Mouse (Mus musculus) midbrain, embryonic 12.5 days (tissue): ENCODE results near the gene Mfng. TPM values are rescaled to one million over a fixed set of nuclear protein-coding genes. Genes with fewer than 3 reads are reported as not detected.

ENCODE experiments used
- ATAC-seq: fragments of 200-750 bp; cut with Nextera tagmentation; 2 replicates; pipeline ENCODE4 v1.8.0; 2017; ENCODE audit warnings: low read depth, moderate TSS enrichment, moderate library complexity; ENCODE audit not compliant: low FRiP score
- H3K27ac ChIP-seq: fragments of 300-500 bp; sonication (generic); replicated peaks from 2 replicates; pipeline ENCODE4 v1.5.1; 2016; ENCODE audit warnings: mild to moderate bottlenecking
- H3K27me3 ChIP-seq: fragments of 300-500 bp; sonication (generic); 2 replicates; pipeline ENCODE4 v1.6.1; 2016; ENCODE audit warnings: mild to moderate bottlenecking
- H3K36me3 ChIP-seq: fragments of 300-500 bp; sonication (generic); 2 replicates; pipeline ENCODE4 v1.6.1; 2016
- H3K4me1 ChIP-seq: fragments of 300-500 bp; sonication (generic); 2 replicates; pipeline ENCODE4 v1.6.1; 2016
- H3K4me2 ChIP-seq: fragments of 300-500 bp; sonication (generic); replicated peaks from 2 replicates; pipeline ENCODE4 v1.6.1; 2016; ENCODE audit warnings: mild to moderate bottlenecking, moderate library complexity
- H3K4me3 ChIP-seq: fragments of 300-500 bp; sonication (generic); 2 replicates; pipeline ENCODE4 v1.5.1; 2016; ENCODE audit warnings: mild to moderate bottlenecking
- H3K9ac ChIP-seq: fragments of 300-500 bp; sonication (generic); replicated peaks from 2 replicates; pipeline ENCODE4 v1.6.1; 2016; ENCODE audit warnings: mild to moderate bottlenecking, moderate library complexity
- H3K9me3 ChIP-seq: fragments of 300-500 bp; sonication (generic); 2 replicates; pipeline ENCODE4 v1.6.1; 2016; ENCODE audit warnings: mild to moderate bottlenecking
- WGBS: fragments of 180-500 bp; shearing (Covaris S2); methylation state at CpG from one replicate; pipeline ENCODE4 v1.1.7; 2016; 5-methylcytosine and 5-hydroxymethylcytosine counted together
- polyA plus RNA-seq: library from polyadenylated mRNA; unstranded; fragments of >200 nt; fragmentation: Nextera tagmentation; extraction: Ambion mirVana; gene quantifications from 2 replicates; pipeline ENCODE4 v1.2.1, GENCODE M21; 2016

The Mfng gene
- polyA plus RNA-seq = 119 and 137 TPM in 2 replicates

GRCm38 (mm10) chr15:78773290-78773729 lies at the start of gene Mfng:
Gene Mfng, minus strand, starts transcription at chr15:78773475.
- Histone ChIP-seq H3K4me1 (peaks cover 65% of the 10 kb centered on the region), H3K9me3 (no peaks in the 10 kb centered on the region), H3K27ac (peak within 1 kb of the TSS; percentile 100), H3K9ac (peak within 1 kb of the TSS; percentile 75), H3K4me3 (peak within 1 kb of the TSS; percentile 51), H3K4me2 (peak within 1 kb of the TSS; percentile 74), H3K27me3 (no peaks in the 10 kb centered on the region), H3K36me3 (0 out of 2 replicates have a peak, but pooled peaks cover 6% of the 10 kb centered on the region)
- WGBS = 2% methylated on average over 8 of the region's 11 CpGs
- peak; percentile 74 for ATAC-seq

GRCm38 (mm10) chr15:78816074-78816391 lies 42.8 kb upstream of the Mfng start:
- Histone ChIP-seq H3K36me3 (no peaks in the 10 kb centered on the region), H3K9me3 (no peaks in the 10 kb centered on the region), H3K9ac (no peak overlapping the region), H3K4me1 (no peaks in the 10 kb centered on the region), H3K4me2 (no peak overlapping the region), H3K27me3 (peaks cover 5% of the 10 kb centered on the region), H3K4me3 (no peak overlapping the region), H3K27ac (no peak overlapping the region)
- 76% methylated on average over 6 of the region's 6 CpGs for WGBS
- no peak for ATAC-seq

DNA sequence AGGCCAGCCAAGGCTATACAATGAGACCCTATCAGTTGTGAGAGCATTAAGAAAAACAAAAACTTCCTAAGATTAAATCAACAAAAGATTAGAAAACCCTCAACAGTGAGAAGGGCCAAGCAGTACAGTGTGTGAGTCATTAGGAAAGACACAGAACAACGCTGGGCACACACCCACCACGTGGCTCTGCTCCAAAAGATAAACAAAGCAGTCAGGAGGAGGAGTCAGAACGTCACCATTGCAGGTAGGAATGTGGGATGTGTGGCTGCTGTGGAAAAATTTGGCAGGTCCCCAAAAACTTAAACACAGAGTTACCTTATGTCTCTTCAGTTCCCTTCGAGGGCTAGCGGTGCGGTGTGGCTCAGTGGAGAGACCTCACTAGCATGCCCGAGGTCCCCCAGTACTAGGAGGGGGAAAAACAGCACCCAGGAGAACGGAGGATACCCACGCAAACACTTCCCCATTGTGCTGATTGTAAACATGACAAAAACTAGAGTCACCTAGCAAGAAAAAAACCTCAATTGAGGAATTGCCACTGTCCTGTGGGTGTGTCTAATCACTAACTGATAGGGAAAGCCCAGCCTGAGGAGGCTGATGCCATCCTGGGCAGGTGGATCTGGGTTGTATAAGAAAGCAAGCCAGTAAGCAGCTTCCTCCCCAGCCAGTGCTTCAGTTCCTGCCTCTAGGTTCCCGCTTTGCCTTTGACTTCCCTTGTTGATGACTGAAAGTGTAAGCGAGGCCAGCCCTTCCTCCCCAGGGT lies 42.2 kb upstream of the Mfng start:
- Histone ChIP-seq H3K9me3 (no peaks in the 10 kb centered on the region), H3K4me1 (no peaks in the 10 kb centered on the region), H3K27ac (no peak overlapping the region), H3K27me3 (peaks cover 4% of the 10 kb centered on the region), H3K4me2 (no peak overlapping the region), H3K9ac (no peak overlapping the region), H3K36me3 (no peaks in the 10 kb centered on the region), H3K4me3 (no peak overlapping the region)
- ATAC-seq = no peak
- WGBS = 64% methylated on average over 11 of the region's 11 CpGs

DNA sequence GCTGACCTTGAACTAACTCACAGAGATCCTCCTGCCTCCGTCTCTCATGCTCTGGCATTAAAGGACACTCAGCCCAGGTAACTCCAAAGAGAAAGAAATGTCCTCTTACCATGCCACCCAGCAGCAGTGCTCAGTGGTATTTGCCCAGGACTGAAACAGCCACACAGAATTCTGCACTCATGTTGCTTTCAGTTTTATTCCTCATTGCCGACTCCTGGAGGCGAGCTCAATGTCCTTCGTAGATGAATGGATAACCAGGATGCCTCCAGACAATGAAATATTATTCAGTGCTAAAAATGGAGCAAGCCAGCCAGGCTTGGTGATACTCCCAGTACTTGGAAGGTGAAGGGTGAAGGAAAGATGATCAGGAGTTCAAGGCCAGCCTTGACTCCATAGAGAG lies 40.3 kb upstream of the Mfng start:
- Histone ChIP-seq H3K9ac (no peak overlapping the region), H3K27ac (no peak overlapping the region), H3K4me3 (no peak overlapping the region), H3K4me2 (no peak overlapping the region), H3K4me1 (no peaks in the 10 kb centered on the region), H3K27me3 (peaks cover 5% of the 10 kb centered on the region; the same call in 1 of the 2 replicates), H3K9me3 (no peaks in the 10 kb centered on the region), H3K36me3 (no peaks in the 10 kb centered on the region)
- 95% methylated on average over 4 of the region's 4 CpGs for WGBS
- no peak for ATAC-seq

DNA sequence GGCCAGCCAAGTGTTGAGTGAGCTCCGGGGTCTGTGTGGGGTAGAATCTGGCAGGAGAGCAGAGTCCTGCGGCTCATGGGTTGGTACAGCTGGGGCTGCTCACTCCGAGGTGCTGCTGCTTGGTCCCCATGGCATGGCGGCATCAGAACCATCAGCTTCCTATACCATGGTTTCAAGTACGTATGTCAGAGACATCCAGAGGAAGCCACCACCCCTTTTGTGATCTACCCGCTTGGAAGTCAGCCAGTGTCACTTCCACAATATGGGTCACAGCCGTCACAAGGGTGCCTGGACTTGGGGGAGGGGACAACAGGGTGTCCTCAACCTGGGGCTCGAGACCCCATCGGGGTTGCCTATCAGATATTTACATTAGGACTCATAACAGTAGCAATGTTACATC lies 36.9 kb upstream of the Mfng start:
- ATAC-seq = no peak

GRCm38 (mm10) chr15:78809739-78810138 lies 36.5 kb upstream of the Mfng start:
- no peak overlapping the region for H3K4me2 ChIP-seq
- H3K36me3 ChIP-seq = no peaks in the 10 kb centered on the region
- no peak overlapping the region for H3K4me3 ChIP-seq
- H3K9ac ChIP-seq = no peak overlapping the region
- no peak for ATAC-seq
- no peaks in the 10 kb centered on the region for H3K4me1 ChIP-seq
- no peak overlapping the region for H3K27ac ChIP-seq
- H3K9me3 ChIP-seq = no peaks in the 10 kb centered on the region
- WGBS = 73% methylated on average over 9 of the region's 9 CpGs
- peaks cover 31% of the 10 kb centered on the region for H3K27me3 ChIP-seq

More for the DNA sequence above, 36.9 kb upstream of the Mfng start:
- Histone ChIP-seq H3K4me3 (no peak overlapping the region), H3K4me2 (no peak overlapping the region), H3K36me3 (no peaks in the 10 kb centered on the region), H3K4me1 (no peaks in the 10 kb centered on the region), H3K27ac (no peak overlapping the region), H3K9me3 (no peaks in the 10 kb centered on the region), H3K9ac (no peak overlapping the region), H3K27me3 (peaks cover 26% of the 10 kb centered on the region)
- WGBS = 86% methylated on average over 9 of the region's 9 CpGs

DNA sequence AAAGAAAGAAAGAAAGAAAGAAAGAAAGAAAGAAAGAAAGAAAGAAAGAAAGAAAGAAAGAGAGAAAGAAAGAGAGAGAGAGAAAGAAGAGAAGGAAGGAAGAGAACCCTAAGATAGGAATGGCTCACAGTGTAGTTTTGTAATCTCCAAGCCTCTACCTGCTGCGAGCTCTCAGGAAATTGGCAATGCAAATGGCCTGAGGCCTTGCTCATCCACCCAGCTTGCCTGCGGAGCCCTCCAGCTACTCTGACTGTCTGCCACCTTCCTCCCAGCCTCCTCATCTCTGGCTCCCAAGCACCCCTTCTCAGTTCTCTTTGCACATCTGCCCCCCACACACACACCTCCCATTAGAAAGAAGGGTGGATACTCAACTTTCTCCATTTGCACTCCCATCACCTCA lies 35.7 kb upstream of the Mfng start:
- H3K27ac ChIP-seq = no peak overlapping the region
- no peaks in the 10 kb centered on the region for H3K36me3 ChIP-seq
- H3K4me2 ChIP-seq = no peak overlapping the region
- no peaks in the 10 kb centered on the region for H3K9me3 ChIP-seq
- 63% methylated on average over 2 of the region's 2 CpGs for WGBS
- peaks cover 38% of the 10 kb centered on the region for H3K27me3 ChIP-seq
- ATAC-seq = no peak
- no peak overlapping the region for H3K9ac ChIP-seq
- H3K4me3 ChIP-seq = no peak overlapping the region
- H3K4me1 ChIP-seq = peaks cover 5% of the 10 kb centered on the region; the same call in 1 of the 2 replicates

- Histone ChIP-seq H3K36me3 (no peaks in the 10 kb centered on the region), H3K27ac (no peak overlapping the region), H3K4me2 (no peak overlapping the region), H3K9ac (no peak overlapping the region), H3K9me3 (no peaks in the 10 kb centered on the region), H3K27me3 (peaks cover 57% of the 10 kb centered on the region), H3K4me3 (no peak overlapping the region), H3K4me1 (peaks cover 23% of the 10 kb centered on the region)
- WGBS = 73% methylated on average over 3 of the region's 3 CpGs
- no peak for ATAC-seq
Observed at GRCm38 (mm10) chr15:78807141-78807540, 33.9 kb upstream of the Mfng start.

DNA sequence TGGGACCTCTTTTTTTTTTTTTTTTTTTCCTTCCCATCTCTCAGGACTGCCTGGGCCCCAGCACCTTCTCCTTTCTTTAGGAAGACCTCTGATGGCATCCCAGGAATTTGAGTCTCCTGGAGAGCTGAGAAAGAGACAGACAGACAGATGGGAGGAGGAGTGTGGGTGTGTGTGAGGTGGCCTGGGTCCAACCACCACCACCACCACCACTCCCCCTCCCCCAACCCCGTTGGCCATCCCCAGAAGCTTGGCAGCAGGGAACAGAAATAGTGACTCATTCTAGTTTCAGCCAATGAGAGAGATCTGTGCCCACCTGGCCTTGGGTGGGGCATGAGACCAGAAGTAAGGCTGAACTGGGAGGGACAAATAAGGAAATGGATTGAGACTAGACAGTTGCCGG lies 33.3 kb upstream of the Mfng start:
- no peak overlapping the region for H3K9ac ChIP-seq
- 57% methylated on average over 2 of the region's 2 CpGs for WGBS
- H3K4me3 ChIP-seq = no peak overlapping the region
- H3K4me1 ChIP-seq = peaks cover 29% of the 10 kb centered on the region
- H3K4me2 ChIP-seq = no peak overlapping the region
- ATAC-seq = no peak
- no peaks in the 10 kb centered on the region for H3K36me3 ChIP-seq
- no peak overlapping the region for H3K27ac ChIP-seq
- H3K27me3 ChIP-seq = peaks cover 62% of the 10 kb centered on the region
- no peaks in the 10 kb centered on the region for H3K9me3 ChIP-seq

GRCm38 (mm10) chr15:78805351-78805750 lies 32.1 kb upstream of the Mfng start:
- Histone ChIP-seq H3K4me3 (no peak overlapping the region), H3K36me3 (no peaks in the 10 kb centered on the region), H3K4me2 (no peak overlapping the region), H3K9ac (no peak overlapping the region), H3K27me3 (peaks cover 74% of the 10 kb centered on the region), H3K27ac (no peak overlapping the region), H3K9me3 (no peaks in the 10 kb centered on the region), H3K4me1 (peaks cover 30% of the 10 kb centered on the region)
- 72% methylated on average over 2 of the region's 2 CpGs for WGBS
- ATAC-seq = no peak

GRCm38 (mm10) chr15:78804326-78804725 lies 31.1 kb upstream of the Mfng start:
- no peaks in the 10 kb centered on the region for H3K36me3 ChIP-seq
- H3K9ac ChIP-seq = no peak overlapping the region
- H3K4me2 ChIP-seq = no peak overlapping the region
- no peak overlapping the region for H3K4me3 ChIP-seq
- H3K4me1 ChIP-seq = peaks cover 30% of the 10 kb centered on the region
- ATAC-seq = no peak
- H3K27ac ChIP-seq = no peak overlapping the region
- WGBS = 7% methylated on average over 6 of the region's 6 CpGs
- H3K27me3 ChIP-seq = peaks cover 73% of the 10 kb centered on the region
- H3K9me3 ChIP-seq = no peaks in the 10 kb centered on the region

DNA sequence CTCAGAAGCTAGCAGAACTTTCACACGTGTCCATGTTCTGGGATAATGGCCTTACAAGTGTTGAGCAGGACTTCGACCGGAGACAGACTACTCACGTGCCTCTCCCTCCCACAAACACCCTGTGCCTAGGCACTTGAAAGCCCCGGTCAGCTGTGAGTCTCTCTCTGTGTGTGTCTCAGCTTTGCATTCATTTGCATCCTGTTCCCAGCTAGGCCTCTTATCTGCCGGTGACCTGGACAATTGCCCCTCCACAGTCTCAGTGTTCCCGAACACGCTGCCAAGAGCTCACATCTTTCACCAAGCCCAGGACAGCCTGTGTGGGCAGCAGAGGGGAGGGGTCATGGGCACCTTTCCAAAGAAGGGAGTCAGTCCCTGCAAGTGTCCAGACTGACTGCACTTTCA lies 30.2 kb upstream of the Mfng start:
- Histone ChIP-seq H3K4me3 (no peak overlapping the region), H3K27me3 (peaks cover 74% of the 10 kb centered on the region), H3K9ac (no peak overlapping the region), H3K9me3 (no peaks in the 10 kb centered on the region), H3K4me2 (peak overlapping the region; percentile 77), H3K4me1 (peaks cover 33% of the 10 kb centered on the region), H3K27ac (no peak overlapping the region), H3K36me3 (no peaks in the 10 kb centered on the region)
- under 1% methylated on average over 8 of the region's 8 CpGs for WGBS
- peak; percentile 55; the same call in 1 of the 2 replicates for ATAC-seq
